Mouse (Mus musculus) layer of hippocampus, adult 18-20 months (tissue): ENCODE results near the gene Slc25a31. TPM values are rescaled to one million over a fixed set of nuclear protein-coding genes. Genes with fewer than 3 reads are reported as not detected.

Experiments used
- DNase-seq, 2 experiments: peaks; one replicate each; pipeline ENCODE4 v3.0.0; 2022; ENCODE audit warnings: low spot score in 2 of 2
- long read RNA-seq: library from polyadenylated mRNA; stranded (forward); transcript quantifications from one replicate; pipeline ENCODE4 v2.0.0, GENCODE M21; 2021
- total RNA-seq, 2 experiments: library from RNA; stranded (reverse); gene quantifications; 2 replicates each; pipeline ENCODE4 v1.2.3; 2021

Slc25a31 gene
- total RNA-seq = not detected
- long read RNA-seq, partial matches to known transcripts = 0 of 1 reads
- long read RNA-seq, other reads (novel, unspliced or antisense) = 0 of 1 reads

DNA sequence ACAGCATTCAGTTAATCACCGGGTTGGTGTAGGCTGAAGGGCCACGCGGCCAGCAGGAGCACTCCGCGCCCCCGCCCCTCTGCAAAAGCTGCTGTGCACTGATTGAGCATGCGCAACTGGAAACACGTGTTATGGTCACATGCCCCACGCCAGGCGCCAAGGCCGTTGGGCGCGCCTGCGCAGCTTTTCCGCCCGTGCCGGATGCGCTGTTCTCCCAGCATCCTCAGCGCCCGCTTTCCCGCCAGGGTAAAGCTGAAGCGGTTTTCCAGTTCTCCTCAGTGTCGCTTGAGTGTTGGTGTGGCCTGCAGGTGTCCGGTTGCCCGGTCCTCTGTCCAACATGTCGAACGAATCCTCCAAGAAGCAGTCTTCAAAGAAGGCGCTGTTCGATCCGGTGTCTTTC, at the start of gene Slc25a31:
Gene Slc25a31 (plus strand): TSS at position 201 of the 400 bp plus-strand sequence.
- no peak for DNase-seq

DNA sequence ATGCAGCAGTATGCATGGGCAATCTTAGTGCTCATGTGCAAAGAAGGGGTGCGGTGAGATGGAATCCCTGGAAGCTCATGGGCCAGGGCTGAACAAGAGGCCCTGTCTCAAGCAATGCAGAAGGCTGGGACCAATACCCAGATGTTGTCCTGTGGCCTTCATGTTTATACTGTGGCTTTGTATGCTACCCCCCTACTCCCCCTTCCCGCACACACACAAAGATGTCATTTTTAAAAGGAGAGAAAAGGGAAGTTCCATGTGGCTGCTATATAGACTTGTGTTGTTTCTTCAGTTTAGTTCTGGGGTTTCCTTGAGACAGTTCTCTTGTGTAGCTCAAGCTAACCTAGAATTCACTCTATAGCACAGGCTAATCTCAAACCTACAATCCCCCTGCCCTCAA, 48.4 kb upstream of the Slc25a31 start:
- no peak for DNase-seq

GRCm38 (mm10) chr3:40666109-40666508, 42.5 kb upstream of the Slc25a31 start:
- no peak for DNase-seq

- peak; percentile 32 to 76 for DNase-seq
Observed at GRCm38 (mm10) chr3:40666861-40667719, 41.6 kb upstream of the Slc25a31 start.

DNA sequence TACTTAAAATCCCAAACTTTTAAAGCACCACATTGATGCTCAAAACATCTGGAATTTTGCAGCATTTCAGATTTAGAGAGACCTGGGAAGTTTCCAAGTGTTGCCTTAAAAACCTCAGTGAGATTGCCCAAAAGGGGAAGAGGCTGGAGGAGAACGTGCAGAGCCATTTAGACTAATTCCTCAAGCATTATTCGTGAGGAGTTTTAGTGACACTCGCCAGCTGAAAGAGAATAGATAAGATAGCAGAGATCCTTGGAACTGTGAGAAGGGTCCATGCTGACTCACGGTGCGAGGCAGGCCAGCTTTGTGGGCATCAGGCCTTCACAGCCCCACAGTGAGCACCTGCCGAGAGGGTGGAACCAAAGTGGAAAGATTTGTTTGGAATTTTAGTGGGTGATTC, 39.8 kb upstream of the Slc25a31 start:
- no peak for DNase-seq

DNA sequence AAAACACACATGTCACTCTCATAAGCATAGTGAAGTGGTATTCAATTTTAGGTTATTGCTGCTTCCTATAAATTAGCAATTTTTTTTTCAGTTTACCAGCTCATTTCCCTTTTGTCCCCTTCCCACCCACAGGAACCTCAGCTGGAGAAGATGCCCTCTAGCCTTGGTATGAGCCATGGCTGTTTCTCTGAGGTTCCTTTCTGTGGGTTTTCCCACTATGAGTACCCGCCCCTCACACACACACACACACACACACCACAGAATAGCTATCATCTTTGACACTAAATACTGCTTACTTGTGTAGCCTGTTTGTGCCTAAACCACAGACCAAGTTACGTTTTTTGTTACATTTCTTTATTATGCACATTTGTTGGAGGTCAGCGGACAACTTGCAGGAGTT, 39.3 kb upstream of the Slc25a31 start:
- no peak for DNase-seq

- DNase-seq = no peak
Observed at GRCm38 (mm10) chr3:40673515-40673914, 35.1 kb upstream of the Slc25a31 start.

DNA sequence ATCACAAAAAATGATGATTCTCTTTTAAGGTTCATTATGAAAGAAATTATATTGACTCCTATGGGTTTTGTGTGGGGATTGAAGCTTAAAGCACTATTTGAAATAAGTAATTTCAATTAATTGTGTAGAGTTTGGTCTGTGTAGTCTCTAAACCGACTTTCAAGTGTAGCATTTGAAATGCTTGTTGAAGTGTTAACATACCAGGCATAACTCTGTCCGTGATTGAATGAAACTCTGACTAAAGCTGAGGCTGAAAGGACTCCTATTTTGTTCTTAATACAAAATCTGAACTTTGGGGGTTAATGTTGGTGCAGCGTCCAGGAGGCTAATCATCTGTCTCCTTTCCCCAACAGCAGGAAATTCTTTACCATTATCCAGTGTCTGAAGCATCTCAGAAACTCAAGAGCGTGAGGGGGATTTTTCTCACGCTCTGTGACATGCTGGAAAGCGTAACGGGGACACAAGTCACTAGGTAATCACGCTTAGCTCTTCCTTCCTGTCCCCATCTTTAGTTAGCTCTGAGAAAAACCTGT, 33.7 kb upstream of the Slc25a31 start:
- no peak for DNase-seq

DNA sequence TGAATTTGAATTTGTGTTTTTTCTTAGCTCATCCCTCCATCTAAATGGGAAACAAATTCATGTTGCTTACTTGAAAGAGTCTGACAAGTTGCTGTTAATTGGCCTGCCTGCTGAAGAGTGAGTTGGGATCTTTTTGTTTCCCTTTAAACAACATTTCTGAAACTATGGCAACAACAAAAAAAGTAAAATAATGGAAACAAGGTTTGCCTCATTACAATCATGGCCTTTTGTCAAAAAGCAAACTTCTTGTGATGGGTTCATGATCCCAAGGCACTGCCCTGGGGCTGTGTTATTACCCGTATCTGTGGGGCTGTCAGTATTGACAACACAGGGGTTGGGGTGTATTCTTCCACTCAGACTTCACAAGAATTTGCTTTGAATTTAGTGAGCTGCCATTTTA, 29.8 kb upstream of the Slc25a31 start:
- DNase-seq = no peak

DNA sequence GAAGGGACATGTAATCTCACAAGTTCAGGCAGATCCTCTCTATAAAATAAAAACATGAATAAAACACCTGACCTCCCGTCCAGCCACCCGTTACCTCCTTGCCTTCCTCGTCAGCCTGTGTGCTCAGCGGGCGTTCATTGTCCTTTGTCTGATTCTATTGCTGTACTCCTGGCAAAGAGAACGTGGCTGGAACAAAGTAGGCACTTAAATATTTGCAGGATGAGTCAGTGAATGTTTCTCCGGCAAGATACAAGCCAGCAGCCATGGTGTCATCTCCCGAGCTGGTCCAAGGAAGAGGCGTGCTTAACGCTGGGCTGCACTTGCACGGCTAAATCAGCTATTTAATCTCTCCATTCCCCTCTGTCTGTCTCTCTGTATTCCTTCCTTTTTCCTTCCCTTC, 26.3 kb upstream of the Slc25a31 start:
- DNase-seq = no peak

DNA sequence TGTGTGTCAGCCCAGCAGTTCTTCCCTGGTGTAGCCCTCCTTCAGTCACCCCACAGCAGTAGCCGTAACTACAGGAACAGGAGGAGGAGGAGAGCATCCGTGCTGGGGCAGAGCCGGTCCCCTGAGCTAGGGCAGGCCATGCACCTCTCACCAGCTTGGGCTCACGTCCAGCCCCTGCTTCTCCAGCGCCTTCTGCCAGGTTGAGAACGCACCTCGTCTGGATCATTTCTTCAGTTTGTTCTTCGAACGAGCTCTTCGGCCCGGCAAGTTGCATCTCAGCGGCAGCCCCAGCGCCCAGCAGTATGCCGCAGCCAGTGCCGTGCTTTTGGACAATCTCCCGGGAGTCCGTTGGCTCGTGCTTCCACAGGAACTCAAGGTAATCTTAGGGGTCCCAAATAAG, 25.5 kb upstream of the Slc25a31 start:
- DNase-seq = no peak

DNA sequence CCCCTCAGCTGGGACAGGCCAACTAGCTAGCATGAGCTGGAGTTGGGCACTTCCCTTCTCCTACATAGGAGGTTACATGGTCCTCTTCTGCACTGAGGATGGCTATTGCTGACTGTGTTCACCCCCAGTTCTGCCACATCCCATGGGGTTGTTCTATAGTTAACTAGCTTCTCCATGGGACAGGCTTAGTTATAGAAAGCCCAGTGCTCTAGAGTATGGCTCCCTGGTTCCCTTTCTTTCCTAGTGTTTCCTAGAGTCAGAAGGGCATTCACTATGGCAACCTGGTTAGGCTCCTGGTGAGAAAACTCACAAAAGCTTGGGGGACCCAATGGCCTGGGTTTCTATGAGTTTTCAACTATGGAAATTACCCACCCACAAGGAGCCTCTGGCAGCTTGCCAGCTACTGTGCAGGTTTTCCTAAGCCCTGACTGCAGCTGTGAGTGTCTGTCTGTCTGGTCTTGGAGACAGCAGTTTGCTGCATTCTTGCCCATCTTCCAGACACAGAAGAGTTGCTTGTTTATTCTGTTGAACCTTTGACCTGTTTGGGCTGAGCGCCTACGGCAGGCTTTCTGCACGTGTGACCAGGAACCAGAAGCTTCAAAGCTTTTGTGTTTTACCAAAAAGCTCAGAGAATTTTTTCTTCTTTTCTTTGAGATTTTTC, 22.7 kb upstream of the Slc25a31 start:
- no peak for DNase-seq

GRCm38 (mm10) chr3:40686836-40687235, 21.8 kb upstream of the Slc25a31 start:
- DNase-seq = no peak

DNA sequence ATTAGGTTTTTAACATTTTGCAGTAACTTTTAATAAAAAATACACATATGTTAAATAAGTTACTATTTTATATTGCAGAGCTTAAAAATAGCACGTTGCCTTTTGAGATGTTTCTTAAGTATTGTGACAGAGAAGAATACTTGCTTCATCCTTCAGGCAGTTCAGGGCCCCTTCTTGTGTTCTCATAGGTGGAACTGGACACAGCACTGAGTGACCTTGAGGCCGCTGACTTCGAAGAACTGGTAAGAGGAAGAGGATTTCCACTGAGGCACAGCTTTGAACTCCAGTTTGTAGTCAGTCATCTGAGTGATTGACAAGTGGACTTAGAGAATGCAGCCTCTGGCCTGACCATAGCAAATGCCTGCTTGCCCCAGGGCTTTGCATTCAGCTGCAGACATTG, 21.1 kb upstream of the Slc25a31 start:
- DNase-seq = no peak

- no peak for DNase-seq
Observed at GRCm38 (mm10) chr3:40691566-40691965, 17.1 kb upstream of the Slc25a31 start.

GRCm38 (mm10) chr3:40693435-40693834, 15.2 kb upstream of the Slc25a31 start:
- DNase-seq = no peak

DNA sequence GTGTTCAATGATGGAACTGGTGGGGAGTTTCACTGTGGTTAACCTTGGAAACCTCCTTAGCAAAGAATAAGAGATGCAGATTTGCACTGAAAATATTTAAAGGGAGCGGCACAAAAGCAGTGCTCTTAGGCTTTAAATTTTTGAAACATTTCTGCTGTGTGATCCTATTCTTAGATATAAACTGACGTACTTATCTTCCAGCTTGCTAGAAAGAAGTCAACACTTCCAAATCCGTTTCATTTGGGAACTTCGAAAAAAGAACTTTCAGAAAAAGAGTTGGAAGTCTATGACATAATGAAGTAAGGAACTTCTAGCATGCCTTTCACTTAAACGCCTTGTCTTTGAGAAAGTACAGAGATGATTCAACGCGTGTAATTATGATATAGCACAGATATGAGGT, 14.7 kb upstream of the Slc25a31 start:
- no peak for DNase-seq

- DNase-seq = no peak
Observed at GRCm38 (mm10) chr3:40694438-40694837, 14.2 kb upstream of the Slc25a31 start.

GRCm38 (mm10) chr3:40695162-40695561, 13.5 kb upstream of the Slc25a31 start:
- no peak for DNase-seq

GRCm38 (mm10) chr3:40698834-40699233, 9.8 kb upstream of the Slc25a31 start:
- no peak for DNase-seq

- no peak for DNase-seq
Observed at GRCm38 (mm10) chr3:40704816-40705430, 3.7 kb upstream of the Slc25a31 start.

DNA sequence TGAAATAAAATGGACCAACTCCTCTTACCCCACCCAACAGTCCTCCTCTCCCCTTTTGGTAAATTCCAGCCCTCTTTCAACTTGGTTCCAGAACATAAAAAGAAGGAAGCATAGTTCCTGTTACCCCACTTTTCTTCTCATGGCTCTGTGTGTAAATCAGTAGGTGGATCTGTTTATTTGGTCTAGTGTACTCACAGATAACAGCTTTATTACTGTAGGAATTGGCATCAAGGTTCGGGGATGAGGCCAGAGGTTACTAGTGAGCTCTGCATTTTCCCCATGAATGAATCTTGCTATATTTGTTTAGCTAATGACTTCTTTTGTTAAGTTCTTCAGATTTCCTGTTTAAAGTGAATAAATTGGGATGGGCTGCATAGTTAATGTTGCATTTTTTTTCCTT, 7.4 kb downstream of the Slc25a31 start:
- no peak for DNase-seq
